Mouse (Mus musculus) kidney, adult 11 months (tissue): Measurements from ENCODE around the gene 2810021J22Rik.
"Not testable (repeated sequence)": the region's sequence is repeated elsewhere in the genome, so short reads cannot be mapped to it uniquely, and the experiment has no call there.

Experiments used
- DNase-seq: peaks from one replicate; pipeline ENCODE4 v3.0.0; 2022

2810021J22Rik gene

GRCm38 (mm10) chr11:58867039-58867953 lies at the start of gene 2810021J22Rik:
Gene 2810021J22Rik, plus strand, starts transcription at chr11:58867216.
- peak; percentile 78 for DNase-seq

- DNase-seq: not testable (repeated sequence)
Observed at GRCm38 (mm10) chr11:58828937-58829336, 38.1 kb upstream of the 2810021J22Rik start, which contains the start of gene Olfr312. Gene Olfr312, plus strand, starts transcription at chr11:58829237.

- DNase-seq: no peak
Observed at GRCm38 (mm10) chr11:58829764-58830163, 37.3 kb upstream of the 2810021J22Rik start.

- DNase-seq: not testable (repeated sequence)
Observed at GRCm38 (mm10) chr11:58832541-58832940, 34.5 kb upstream of the 2810021J22Rik start.

GRCm38 (mm10) chr11:58838951-58839350 lies 28.1 kb upstream of the 2810021J22Rik start, which contains the start of gene Olfr311:
Gene Olfr311, plus strand, starts transcription at chr11:58839251.
- not testable (repeated sequence) for DNase-seq

- peak; percentile 91 for DNase-seq
Observed at GRCm38 (mm10) chr11:58846919-58847461, 20.0 kb upstream of the 2810021J22Rik start, which contains the start of gene Gm12258. Gene Gm12258, plus strand, starts transcription at chr11:58847158.

GRCm38 (mm10) chr11:58847636-58848035 lies 19.4 kb upstream of the 2810021J22Rik start:
- DNase-seq: no peak

- no peak for DNase-seq
Observed at GRCm38 (mm10) chr11:58849731-58850130, 17.3 kb upstream of the 2810021J22Rik start.

- DNase-seq: no peak
Observed at GRCm38 (mm10) chr11:58860744-58861143, 6.3 kb upstream of the 2810021J22Rik start.

- DNase-seq: peak; percentile 15
Observed at GRCm38 (mm10) chr11:58867954-58868330, 926 bp downstream of the 2810021J22Rik start.

GRCm38 (mm10) chr11:58870961-58871360 lies 3.9 kb downstream of the 2810021J22Rik start:
- peak; percentile 34 for DNase-seq

- no peak for DNase-seq
Observed at GRCm38 (mm10) chr11:58883756-58884155, 16.7 kb downstream of the 2810021J22Rik start.

- no peak for DNase-seq
Observed at GRCm38 (mm10) chr11:58890511-58890910, 23.5 kb downstream of the 2810021J22Rik start.

- no peak for DNase-seq
Observed at GRCm38 (mm10) chr11:58894456-58894855, 27.4 kb downstream of the 2810021J22Rik start.

GRCm38 (mm10) chr11:58897485-58897884 lies 30.5 kb downstream of the 2810021J22Rik start:
- no peak for DNase-seq

- DNase-seq: no peak
Observed at GRCm38 (mm10) chr11:58901080-58901479, 34.1 kb downstream of the 2810021J22Rik start.

- peak; percentile 95 for DNase-seq
Observed at GRCm38 (mm10) chr11:58903511-58904409, 36.7 kb downstream of the 2810021J22Rik start, which contains the start of gene Zfp39. Gene Zfp39, minus strand, starts transcription at chr11:58904225.

- no peak for DNase-seq
Observed at GRCm38 (mm10) chr11:58904410-58904718, 37.3 kb downstream of the 2810021J22Rik start.

GRCm38 (mm10) chr11:58904838-58905237 lies 37.8 kb downstream of the 2810021J22Rik start:
- peak; percentile 18 for DNase-seq

GRCm38 (mm10) chr11:58913776-58914175 lies 46.8 kb downstream of the 2810021J22Rik start:
- DNase-seq: no peak

GRCm38 (mm10) chr11:58914461-58915028 lies 47.5 kb downstream of the 2810021J22Rik start:
- DNase-seq: no peak
